Mouse (Mus musculus): ENCODE data around the gene Lgalsl.

The Lgalsl gene

GRCm38 (mm10) chr11:20778861-20779563, 51.8 kb downstream of the Lgalsl start:
- DNase-seq: no peak

GRCm38 (mm10) chr11:20778298-20778697, 52.6 kb downstream of the Lgalsl start:
- no peak for DNase-seq

GRCm38 (mm10) chr11:20776668-20777067, 54.2 kb downstream of the Lgalsl start:
- no peak for DNase-seq

Data from retina, postnatal 1 day (tissue).